Mouse (Mus musculus): ENCODE measurements around the gene Zfp566. TPM values are rescaled to one million over a fixed set of nuclear protein-coding genes. Genes with fewer than 3 reads are reported as not detected.
A peak's percentile ranks its signal among the peaks of the same experiment; 100 is the strongest.

The Zfp566 gene
- total RNA-seq, 1 experiment, result 13.1 TPM

GRCm38 (mm10) chr7:30072146-30073028 lies 17.9 kb downstream of the Zfp566 start, which contains the start of gene Zfp82:
TSS of gene Zfp82 (minus strand) at chr7:30072900.
- Histone ChIP-seq H3K9me3 (ENCODE audit: control insufficient read depth, insufficient read depth, low read depth, low read length) (no peaks in the 10 kb centered on the region), H3K27ac (ENCODE audit: insufficient read depth, low read depth, low read length, poor library complexity, severe bottlenecking) (peak within 1 kb of the TSS; percentile 22), H3K4me3 (ENCODE audit: insufficient read depth in 1 of 2, low read depth in 1 of 2, low read length in 2 of 2, poor library complexity in 1 of 2, severe bottlenecking in 1 of 2) (peak within 1 kb of the TSS; percentile 79 to 80), H3K9ac (ENCODE audit: insufficient read depth, low read depth, low read length, poor library complexity, severe bottlenecking) (peak within 1 kb of the TSS; percentile 72), H3K36me3 (ENCODE audit: control insufficient read depth, insufficient read depth, low read length, poor library complexity, severe bottlenecking) (peaks cover 2% of the 10 kb centered on the region; the same call in 1 of the 2 replicates), H3K4me1 (ENCODE audit: control insufficient read depth in 2 of 2, insufficient read depth in 2 of 2, low read length in 2 of 2, poor library complexity in 1 of 2) (no peaks in the 10 kb centered on the region)
- TF ChIP-seq ZC3H11A (IDR thresholded peaks at IDR 0.05; ENCODE audit: borderline replicate concordance, low read depth, low read length) (no peak), HCFC1 (IDR thresholded peaks at IDR 0.05; ENCODE audit: borderline replicate concordance, insufficient read depth, low read length) (no peak), CHD2 (IDR thresholded peaks at IDR 0.05; ENCODE audit: low read depth, low read length) (no peak), ZNF384 (IDR thresholded peaks at IDR 0.05; ENCODE audit: low read depth, low read length) (no peak), MAFK (IDR thresholded peaks at IDR 0.05; ENCODE audit: insufficient read depth, low read depth, low read length) (no peak)
- DNase-seq (ENCODE audit: low read depth, low spot score), result peak; percentile 72
- in situ Hi-C loops (cut with MboI; ENCODE audit: low sequenced_read_pairs in 2 of 2, unreplicated experiment in 2 of 2), result loop anchor here in 1 of 2 experiments (10.0 kb wide), 1 partner anchor 58 kb away; no protein-coding TSS in a partner anchor

GRCm38 (mm10) chr7:30064622-30065021 lies 25.7 kb downstream of the Zfp566 start:
- Histone ChIP-seq H3K27ac (ENCODE audit: insufficient read depth, low read depth, low read length, poor library complexity, severe bottlenecking) (no peak overlapping the region), H3K9ac (ENCODE audit: insufficient read depth, low read depth, low read length, poor library complexity, severe bottlenecking) (no peak overlapping the region), H3K36me3 (ENCODE audit: control insufficient read depth, insufficient read depth, low read length, poor library complexity, severe bottlenecking) (peaks cover 15% of the 10 kb centered on the region), H3K4me3 (ENCODE audit: insufficient read depth in 1 of 2, low read depth in 1 of 2, low read length in 2 of 2, poor library complexity in 1 of 2, severe bottlenecking in 1 of 2) (no peak overlapping the region), H3K4me1 (ENCODE audit: control insufficient read depth in 2 of 2, insufficient read depth in 2 of 2, low read length in 2 of 2, poor library complexity in 1 of 2) (no peaks in the 10 kb centered on the region; a peak in 1 of 4 replicates), H3K9me3 (ENCODE audit: control insufficient read depth, insufficient read depth, low read depth, low read length) (no peaks in the 10 kb centered on the region)
- no peak for DNase-seq (ENCODE audit: low read depth, low spot score)
- in situ Hi-C loops (cut with MboI; ENCODE audit: low sequenced_read_pairs in 2 of 2, unreplicated experiment in 2 of 2), result no loop called here
- TF ChIP-seq ZC3H11A (IDR thresholded peaks at IDR 0.05; ENCODE audit: borderline replicate concordance, low read depth, low read length) (no peak), MAFK (IDR thresholded peaks at IDR 0.05; ENCODE audit: insufficient read depth, low read depth, low read length) (no peak), HCFC1 (IDR thresholded peaks at IDR 0.05; ENCODE audit: borderline replicate concordance, insufficient read depth, low read length) (no peak), ZNF384 (IDR thresholded peaks at IDR 0.05; ENCODE audit: low read depth, low read length) (no peak)

- Histone ChIP-seq H3K4me3 (ENCODE audit: insufficient read depth in 1 of 2, low read depth in 1 of 2, low read length in 2 of 2, poor library complexity in 1 of 2, severe bottlenecking in 1 of 2) (no peak overlapping the region), H3K4me1 (ENCODE audit: control insufficient read depth in 2 of 2, insufficient read depth in 2 of 2, low read length in 2 of 2, poor library complexity in 1 of 2) (no peaks in the 10 kb centered on the region; a peak in 1 of 4 replicates), H3K9me3 (ENCODE audit: control insufficient read depth, insufficient read depth, low read depth, low read length) (no peaks in the 10 kb centered on the region), H3K36me3 (ENCODE audit: control insufficient read depth, insufficient read depth, low read length, poor library complexity, severe bottlenecking) (peaks cover 18% of the 10 kb centered on the region), H3K9ac (ENCODE audit: insufficient read depth, low read depth, low read length, poor library complexity, severe bottlenecking) (no peak overlapping the region), H3K27ac (ENCODE audit: insufficient read depth, low read depth, low read length, poor library complexity, severe bottlenecking) (no peak overlapping the region)
- in situ Hi-C loops (cut with MboI; ENCODE audit: low sequenced_read_pairs in 2 of 2, unreplicated experiment in 2 of 2), result no loop called here
- TF ChIP-seq CHD2 (IDR thresholded peaks at IDR 0.05; ENCODE audit: low read depth, low read length) (no peak), ZNF384 (IDR thresholded peaks at IDR 0.05; ENCODE audit: low read depth, low read length) (no peak), ZC3H11A (IDR thresholded peaks at IDR 0.05; ENCODE audit: borderline replicate concordance, low read depth, low read length) (peak; percentile 17; the same call in 1 of the 2 replicates), MAFK (IDR thresholded peaks at IDR 0.05; ENCODE audit: insufficient read depth, low read depth, low read length) (no peak)
- peak; percentile 60 for DNase-seq (ENCODE audit: low read depth, low spot score)
These were observed 27.8 kb downstream of the Zfp566 start for GRCm38 (mm10) chr7:30062478-30062877.

GRCm38 (mm10) chr7:30060341-30060740 lies 30.0 kb downstream of the Zfp566 start:
- DNase-seq (ENCODE audit: low read depth, low spot score), result no peak
- in situ Hi-C loops (cut with MboI; ENCODE audit: low sequenced_read_pairs in 2 of 2, unreplicated experiment in 2 of 2), result no loop called here
- H3K9me3 ChIP-seq (ENCODE audit: control insufficient read depth, insufficient read depth, low read depth, low read length), result no peaks in the 10 kb centered on the region
- H3K4me3 ChIP-seq (ENCODE audit: insufficient read depth in 1 of 2, low read depth in 1 of 2, low read length in 2 of 2, poor library complexity in 1 of 2, severe bottlenecking in 1 of 2), result no peak overlapping the region
- TF ChIP-seq MAFK (IDR thresholded peaks at IDR 0.05; ENCODE audit: insufficient read depth, low read depth, low read length) (no peak), ZNF384 (IDR thresholded peaks at IDR 0.05; ENCODE audit: low read depth, low read length) (no peak), CHD2 (IDR thresholded peaks at IDR 0.05; ENCODE audit: low read depth, low read length) (no peak), ZC3H11A (IDR thresholded peaks at IDR 0.05; ENCODE audit: borderline replicate concordance, low read depth, low read length) (no peak), HCFC1 (IDR thresholded peaks at IDR 0.05; ENCODE audit: borderline replicate concordance, insufficient read depth, low read length) (no peak)
- peaks cover 27% of the 10 kb centered on the region for H3K36me3 ChIP-seq (ENCODE audit: control insufficient read depth, insufficient read depth, low read length, poor library complexity, severe bottlenecking)
- H3K27ac ChIP-seq (ENCODE audit: insufficient read depth, low read depth, low read length, poor library complexity, severe bottlenecking), result no peak overlapping the region
- H3K9ac ChIP-seq (ENCODE audit: insufficient read depth, low read depth, low read length, poor library complexity, severe bottlenecking), result no peak overlapping the region
- no peaks in the 10 kb centered on the region; a peak in 1 of 4 replicates for H3K4me1 ChIP-seq (ENCODE audit: control insufficient read depth in 2 of 2, insufficient read depth in 2 of 2, low read length in 2 of 2, poor library complexity in 1 of 2)

Measured in ES-E14 (cell line).